Mouse (Mus musculus): Measurements from ENCODE around the gene Corin.

Gene Corin

GRCm38 (mm10) chr5:72441181-72441580 is 63.1 kb downstream of the Corin start:
- DNase-seq: no peak

- DNase-seq: no peak
Observed at GRCm38 (mm10) chr5:72435085-72435484, 69.2 kb downstream of the Corin start.

GRCm38 (mm10) chr5:72431856-72432255 is 72.4 kb downstream of the Corin start:
- DNase-seq: no peak

- DNase-seq: no peak
Observed at GRCm38 (mm10) chr5:72427556-72427955, 76.7 kb downstream of the Corin start.

- no peak for DNase-seq
Observed at GRCm38 (mm10) chr5:72425342-72426010, 78.8 kb downstream of the Corin start.

GRCm38 (mm10) chr5:72411874-72412329 is 92.4 kb downstream of the Corin start:
- DNase-seq: peak; percentile 46

GRCm38 (mm10) chr5:72410841-72411240 is 93.4 kb downstream of the Corin start:
- no peak for DNase-seq

- DNase-seq: no peak
Observed at GRCm38 (mm10) chr5:72403376-72403775, 100.9 kb downstream of the Corin start.

- DNase-seq: no peak
Observed at GRCm38 (mm10) chr5:72402913-72403312, 101.4 kb downstream of the Corin start.

GRCm38 (mm10) chr5:72401778-72402177 is 102.5 kb downstream of the Corin start:
- no peak for DNase-seq

GRCm38 (mm10) chr5:72401251-72401650 is 103.0 kb downstream of the Corin start:
- DNase-seq: no peak

GRCm38 (mm10) chr5:72382148-72382547 is 122.1 kb downstream of the Corin start:
- DNase-seq: no peak

- no peak for DNase-seq
Observed at GRCm38 (mm10) chr5:72380616-72381015, 123.7 kb downstream of the Corin start.

GRCm38 (mm10) chr5:72368004-72368403 is 136.3 kb downstream of the Corin start:
- no peak for DNase-seq

- DNase-seq: peak; percentile 1
Observed at GRCm38 (mm10) chr5:72365801-72366200, 138.5 kb downstream of the Corin start.

GRCm38 (mm10) chr5:72363838-72364237 is 140.4 kb downstream of the Corin start:
- no peak for DNase-seq

GRCm38 (mm10) chr5:72353746-72354145 is 150.5 kb downstream of the Corin start:
- DNase-seq: no peak

GRCm38 (mm10) chr5:72350081-72350758 is 154.1 kb downstream of the Corin start:
- DNase-seq: peak; percentile 67

- DNase-seq: no peak
Observed at GRCm38 (mm10) chr5:72348591-72348990, 155.7 kb downstream of the Corin start.

- no peak for DNase-seq
Observed at GRCm38 (mm10) chr5:72335873-72336272, 168.4 kb downstream of the Corin start.

- DNase-seq: no peak
Observed at GRCm38 (mm10) chr5:72332901-72333300, 171.4 kb downstream of the Corin start.

GRCm38 (mm10) chr5:72331217-72331616 is 173.1 kb downstream of the Corin start:
- DNase-seq: no peak

GRCm38 (mm10) chr5:72330648-72331047 is 173.6 kb downstream of the Corin start:
- DNase-seq: peak; percentile 2

GRCm38 (mm10) chr5:72329453-72329852 is 174.8 kb downstream of the Corin start:
- no peak for DNase-seq
